Mouse (Mus musculus) embryo, embryonic 10 days (tissue): Measurements from ENCODE around the gene Rnf167.

Source experiments
- DNase-seq: peaks from one replicate; pipeline ENCODE4 v3.0.0-alpha.2; 2015; ENCODE audit warnings: low spot score

Rnf167 gene

DNA sequence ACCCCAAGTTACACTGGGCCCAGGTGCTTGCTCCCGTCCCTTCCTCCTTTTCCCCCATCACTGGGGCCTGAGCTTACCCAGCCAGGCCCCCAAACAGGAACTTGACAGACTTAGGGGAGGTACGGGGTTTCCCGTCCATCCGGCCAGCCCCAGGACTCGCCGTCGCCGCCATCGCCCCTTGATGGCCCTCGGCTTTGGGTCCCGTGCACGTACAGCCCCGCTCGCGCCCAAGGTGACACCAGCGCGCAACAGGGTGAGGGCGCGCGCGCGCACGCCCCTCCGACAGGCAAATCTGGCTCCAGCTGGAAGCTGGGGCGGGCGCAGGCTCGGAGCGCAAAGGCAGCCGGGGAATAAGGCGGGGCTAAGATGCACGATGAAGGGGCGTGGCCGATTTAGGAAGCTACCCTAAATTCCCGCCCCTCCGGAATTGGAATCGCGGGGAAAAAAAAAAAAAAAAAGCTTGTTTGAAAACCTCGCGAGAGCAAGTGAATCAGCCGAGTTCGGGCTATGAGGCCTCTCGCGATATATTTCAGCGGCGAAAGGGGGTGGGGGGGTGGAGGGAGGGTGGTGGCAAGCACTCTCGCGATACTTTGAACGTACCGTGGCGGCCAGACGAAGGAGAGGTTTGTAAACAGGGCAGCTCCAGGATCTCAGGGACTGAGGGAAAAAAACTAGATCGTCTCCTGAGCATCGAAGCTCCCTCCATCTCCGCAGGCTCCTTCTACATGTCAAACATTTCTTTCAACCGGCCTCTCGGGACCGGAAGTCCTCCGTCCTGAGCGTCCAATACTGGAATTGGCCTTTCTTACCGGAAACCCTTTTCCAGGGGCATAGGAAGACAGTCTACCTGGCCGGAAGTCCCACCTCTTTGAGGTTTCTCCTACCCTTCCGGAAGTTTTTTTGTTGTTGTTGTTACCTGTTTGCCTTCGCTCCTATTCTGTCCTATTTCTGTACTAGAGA lies at the start of gene Rnf167, which contains the start of gene Slc25a11:
Rnf167 (plus strand) TSS at position 545 of the 960 bp plus-strand sequence.
Slc25a11 (minus strand) TSS at position 789 of the 960 bp plus-strand sequence.
- DNase-seq, result peak; percentile 100

DNA sequence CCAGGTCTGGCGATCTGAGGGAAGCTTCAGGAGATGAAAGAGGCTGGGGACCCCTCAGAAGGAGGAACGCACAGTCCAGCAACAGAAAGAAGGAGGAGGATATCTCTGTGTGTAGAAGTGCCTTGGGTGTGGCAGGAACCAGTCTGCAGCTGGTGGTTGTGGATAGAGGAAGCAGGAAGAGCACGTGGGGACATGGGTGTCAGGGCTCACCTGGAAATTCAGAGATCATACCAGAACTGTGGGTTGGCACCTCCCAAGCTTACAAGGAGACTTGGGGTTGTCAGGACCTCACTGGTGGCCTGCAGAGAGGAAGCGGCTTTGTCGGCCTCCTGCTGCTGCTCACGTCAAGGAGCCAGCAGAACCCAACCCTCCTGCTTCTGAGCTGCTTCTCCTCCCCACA lies 49.7 kb upstream of the Rnf167 start:
- no peak for DNase-seq

DNA sequence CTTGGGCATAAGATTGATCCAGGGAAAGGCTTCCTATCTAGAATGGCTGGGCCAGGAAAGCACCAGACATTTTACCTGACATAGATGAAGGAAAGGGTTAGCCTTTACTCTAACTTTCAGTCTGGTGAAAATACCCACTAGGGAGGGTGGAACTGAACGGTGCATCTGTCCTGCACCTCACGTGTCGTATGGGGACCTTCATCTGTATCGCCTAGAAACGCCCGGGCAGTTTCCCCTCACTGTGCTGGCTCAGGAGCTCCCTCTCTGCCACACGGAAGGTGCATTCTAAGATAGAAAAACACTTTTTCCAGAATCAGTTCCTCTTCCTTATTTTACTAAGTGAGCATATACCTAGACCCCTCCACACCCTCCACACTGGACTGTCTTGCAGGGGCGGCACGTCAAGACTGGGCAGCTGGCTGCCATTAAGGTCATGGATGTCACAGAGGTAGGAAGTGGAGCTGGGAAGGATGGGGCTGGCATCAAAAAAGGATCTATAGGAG lies 48.5 kb upstream of the Rnf167 start:
- DNase-seq, result no peak

DNA sequence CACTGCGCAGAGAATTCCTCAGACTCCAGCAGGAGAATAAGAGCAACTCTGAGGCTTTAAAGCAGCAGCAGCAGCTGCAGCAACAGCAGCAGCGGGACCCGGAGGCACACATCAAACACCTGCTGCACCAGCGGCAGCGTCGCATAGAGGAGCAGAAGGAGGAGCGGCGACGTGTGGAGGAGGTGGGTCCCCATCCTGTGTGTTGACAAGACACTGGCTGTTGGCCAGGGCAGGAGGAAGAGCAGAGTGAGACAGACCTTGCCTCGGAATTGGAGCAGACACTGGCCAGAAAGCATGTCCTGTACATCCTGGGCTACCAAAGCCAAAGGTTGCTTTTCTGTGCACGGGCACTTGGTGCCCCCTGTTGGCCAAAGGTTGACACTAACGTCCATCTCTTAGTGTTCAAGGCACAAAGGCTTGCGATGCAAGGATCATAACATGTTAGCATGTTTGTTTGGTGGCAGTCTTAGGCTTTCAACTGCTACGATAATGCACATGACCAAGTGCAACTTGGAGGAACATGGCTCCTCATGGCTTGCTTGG lies 41.9 kb upstream of the Rnf167 start:
- peak; percentile 86 for DNase-seq

DNA sequence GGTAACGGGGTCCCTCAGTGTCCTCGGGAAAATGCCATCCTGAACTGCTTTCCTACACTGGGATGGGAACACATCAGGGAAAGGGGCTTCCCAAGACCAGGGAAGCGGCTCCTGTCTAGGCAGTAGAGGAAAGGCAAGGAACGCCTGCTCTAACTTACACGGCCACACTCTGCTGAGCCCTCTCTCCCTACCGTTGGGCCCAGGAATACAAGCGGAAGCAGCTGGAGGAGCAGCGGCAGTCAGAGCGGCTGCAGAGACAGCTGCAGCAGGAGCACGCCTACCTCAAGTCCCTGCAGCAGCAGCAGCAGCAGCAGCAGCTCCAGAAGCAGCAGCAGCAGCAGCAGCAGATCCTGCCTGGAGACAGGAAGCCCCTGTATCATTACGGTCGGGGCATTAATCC lies 40.3 kb upstream of the Rnf167 start:
- DNase-seq, result no peak

DNA sequence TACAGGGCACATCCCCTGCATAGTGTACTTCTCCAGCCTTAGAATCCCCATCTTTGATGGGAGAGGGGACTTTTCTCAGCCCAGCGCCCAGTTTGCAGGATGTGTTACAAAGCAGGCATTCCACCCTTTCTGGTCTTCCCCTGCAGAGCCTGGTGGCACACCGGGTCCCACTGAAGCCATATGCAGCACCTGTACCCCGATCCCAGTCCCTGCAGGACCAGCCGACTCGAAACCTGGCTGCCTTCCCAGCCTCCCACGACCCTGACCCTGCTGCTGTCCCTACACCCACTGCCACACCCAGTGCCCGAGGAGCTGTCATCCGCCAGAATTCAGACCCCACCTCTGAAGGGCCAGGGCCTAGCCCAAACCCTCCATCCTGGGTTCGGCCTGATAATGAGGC lies 39.4 kb upstream of the Rnf167 start:
- no peak for DNase-seq

DNA sequence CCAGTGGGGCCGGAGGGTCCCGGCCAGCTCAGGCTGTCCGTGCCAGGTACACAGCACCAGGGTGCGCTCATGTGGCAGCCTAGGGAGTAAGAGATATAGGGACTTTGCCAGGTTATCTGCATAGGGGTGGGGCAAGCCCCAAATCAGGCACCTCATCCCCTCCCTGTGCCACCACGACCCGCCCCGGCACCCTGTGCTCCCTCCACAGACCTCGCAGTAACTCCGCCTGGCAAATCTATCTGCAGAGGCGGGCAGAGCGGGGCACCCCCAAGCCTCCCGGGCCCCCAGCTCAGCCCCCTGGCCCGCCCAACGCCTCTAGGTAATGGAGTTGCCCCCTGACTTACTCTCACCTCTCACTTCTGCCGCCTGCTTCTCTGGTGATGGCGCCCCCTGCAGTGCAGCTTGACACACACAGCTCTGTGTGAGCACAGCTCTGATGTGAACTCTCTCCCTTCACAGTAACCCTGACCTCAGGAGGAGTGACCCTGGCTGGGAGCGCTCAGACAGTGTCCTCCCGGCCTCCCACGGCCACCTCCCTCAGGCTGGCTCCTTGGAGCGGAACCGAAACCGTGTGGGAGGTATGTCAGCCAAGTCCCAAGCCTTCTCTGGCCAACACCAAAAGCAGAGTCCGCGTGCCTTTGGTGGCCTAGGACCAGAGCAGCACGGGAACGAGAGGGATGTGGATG lies 38.5 kb upstream of the Rnf167 start:
- DNase-seq, result peak; percentile 18

DNA sequence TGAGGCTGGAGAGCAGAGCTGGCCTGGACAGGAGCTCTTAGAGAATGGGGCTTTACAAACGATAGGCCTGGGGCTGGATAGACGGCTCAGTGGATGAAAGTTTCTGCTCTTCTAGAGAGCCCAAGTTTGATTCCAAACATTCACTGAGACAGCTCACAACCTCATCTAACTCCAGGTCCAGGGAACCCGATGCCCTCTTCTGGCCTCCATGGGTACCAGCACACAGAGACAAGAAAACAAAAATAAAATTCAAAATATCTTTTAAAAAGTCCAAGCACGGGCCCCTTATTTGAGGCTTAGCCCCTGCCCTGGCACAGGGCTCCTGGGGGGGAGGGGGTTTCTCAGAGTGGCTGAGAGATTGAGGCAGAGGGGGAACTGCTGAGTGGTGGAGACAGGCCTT lies 36.3 kb upstream of the Rnf167 start:
- DNase-seq, result no peak

DNA sequence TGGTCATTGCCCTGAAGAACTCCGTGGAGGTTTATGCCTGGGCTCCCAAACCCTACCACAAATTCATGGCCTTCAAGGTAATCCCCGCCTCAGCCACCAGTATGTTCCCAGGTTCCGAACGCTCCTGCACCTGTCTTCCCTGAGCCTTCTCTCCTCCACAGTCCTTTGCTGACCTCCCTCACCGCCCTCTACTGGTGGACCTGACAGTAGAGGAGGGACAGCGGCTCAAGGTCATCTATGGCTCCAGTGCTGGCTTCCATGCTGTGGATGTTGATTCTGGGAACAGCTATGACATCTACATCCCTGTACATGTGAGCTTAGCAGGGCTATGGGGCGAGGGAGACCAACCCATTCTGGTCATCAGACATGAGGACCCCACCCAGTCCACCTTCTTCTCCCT lies 34.5 kb upstream of the Rnf167 start:
- no peak for DNase-seq

DNA sequence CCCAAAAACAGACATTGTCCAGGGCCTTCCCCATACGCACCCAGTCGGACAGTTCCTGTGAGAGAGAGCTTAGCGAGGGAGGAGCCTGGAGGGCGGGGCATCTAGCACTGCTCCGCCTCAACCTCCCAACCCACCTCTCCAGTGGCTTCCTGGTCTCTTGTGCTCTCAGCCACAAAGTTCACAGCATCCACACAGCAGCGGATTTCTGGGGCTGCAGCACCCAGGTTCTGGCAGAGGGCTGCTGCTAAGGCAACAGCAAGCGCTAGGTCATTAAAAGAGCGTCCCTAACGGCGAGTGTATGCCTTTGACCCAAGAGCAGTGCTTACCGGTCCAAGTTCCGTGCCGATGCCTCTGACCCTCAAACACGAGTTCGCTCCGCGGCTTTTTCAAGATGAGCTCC lies 32.0 kb upstream of the Rnf167 start:
- DNase-seq, result peak; percentile 82

DNA sequence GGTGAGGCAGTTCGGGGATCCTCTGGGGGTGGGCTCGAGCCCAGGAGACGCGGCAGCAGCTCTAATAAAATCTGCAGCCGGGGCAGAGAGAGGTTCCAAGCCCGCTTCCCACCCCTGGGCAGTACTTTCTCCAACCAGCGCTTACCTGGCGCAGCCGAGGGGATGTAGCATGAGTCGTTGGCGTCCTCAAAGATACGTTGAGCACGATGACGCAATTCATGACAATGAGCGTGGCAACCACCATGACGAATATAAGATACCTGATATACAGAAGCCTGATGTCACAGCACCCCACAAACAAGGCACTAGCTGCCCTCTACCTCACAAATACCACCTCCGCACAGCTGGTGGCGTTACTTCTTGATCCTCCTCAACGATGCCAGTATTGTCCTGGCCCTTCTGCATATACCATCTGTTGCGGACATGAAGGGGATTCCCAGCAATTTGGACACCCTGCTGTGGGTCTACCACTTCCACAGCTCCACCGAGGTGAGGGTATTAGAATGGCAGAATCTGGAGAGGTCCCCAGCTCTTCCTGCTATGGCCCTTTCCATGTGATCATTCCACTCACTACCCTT lies 31.4 kb upstream of the Rnf167 start, which contains the start of gene 4930544D05Rik:
4930544D05Rik (plus strand) TSS at position 333 of the 578 bp plus-strand sequence.
- peak; percentile 11 for DNase-seq

DNA sequence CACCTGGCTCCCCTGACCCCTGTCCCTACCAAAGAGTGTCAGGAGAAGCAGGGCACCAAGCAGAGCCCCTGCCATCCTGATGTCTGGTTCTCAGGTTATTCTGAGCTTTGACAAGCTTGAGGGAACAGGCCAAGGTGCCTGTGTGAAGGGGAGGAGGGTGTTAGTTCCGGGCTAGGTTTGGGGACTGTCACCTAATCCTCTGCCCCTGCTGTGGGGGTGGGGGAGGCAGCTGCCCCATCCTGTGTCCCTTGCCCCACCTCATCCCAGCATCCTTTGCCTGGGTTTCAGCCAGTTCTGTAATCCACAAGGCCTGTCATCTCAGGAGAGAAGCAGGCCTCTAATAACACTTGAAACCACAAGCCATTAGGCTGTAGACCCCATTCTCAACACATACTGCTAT lies 27.9 kb upstream of the Rnf167 start, which contains the start of gene Chrne:
Chrne (minus strand) TSS at position 116 of the 400 bp plus-strand sequence.
- no peak for DNase-seq

DNA sequence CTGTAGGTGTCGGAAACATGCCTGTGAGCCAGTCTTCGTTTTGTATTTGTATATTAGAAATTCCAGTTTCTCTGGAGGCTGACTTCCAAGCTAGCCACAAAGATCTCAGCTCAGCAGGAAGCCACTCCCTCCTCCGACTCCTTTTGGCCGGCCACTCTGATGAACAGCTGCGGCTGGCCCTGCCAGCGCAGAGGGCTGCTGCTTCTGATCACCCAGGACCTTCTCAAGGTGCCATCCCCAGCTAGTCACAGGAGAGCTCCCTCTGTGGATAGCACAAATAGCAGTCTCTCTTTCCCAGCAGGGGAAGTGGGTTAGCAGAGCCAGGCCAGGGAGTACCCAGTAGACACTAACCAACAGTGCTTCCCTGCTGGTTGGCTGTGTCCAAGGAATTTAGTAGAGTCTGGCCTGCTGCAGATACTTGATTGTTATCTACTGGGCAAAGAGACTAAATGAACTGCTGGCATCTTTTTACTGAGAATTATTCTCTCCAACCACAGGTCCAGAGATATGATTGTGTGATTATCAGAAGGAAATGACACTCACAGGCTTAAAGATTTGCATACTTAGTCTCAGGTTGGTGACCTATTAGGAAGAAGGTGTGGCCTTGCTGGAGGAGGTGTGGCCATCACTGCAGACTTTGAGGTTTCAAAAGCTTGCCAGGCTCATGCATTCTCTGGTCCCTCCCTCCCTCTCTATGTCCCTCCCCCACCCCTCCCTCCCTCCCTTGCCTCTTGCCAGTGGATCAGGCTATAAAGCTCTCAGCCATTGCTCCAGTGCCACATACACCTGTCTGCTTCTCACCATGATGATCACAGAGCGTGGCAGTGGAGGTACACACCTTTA lies 24.8 kb upstream of the Rnf167 start:
- DNase-seq, result no peak

DNA sequence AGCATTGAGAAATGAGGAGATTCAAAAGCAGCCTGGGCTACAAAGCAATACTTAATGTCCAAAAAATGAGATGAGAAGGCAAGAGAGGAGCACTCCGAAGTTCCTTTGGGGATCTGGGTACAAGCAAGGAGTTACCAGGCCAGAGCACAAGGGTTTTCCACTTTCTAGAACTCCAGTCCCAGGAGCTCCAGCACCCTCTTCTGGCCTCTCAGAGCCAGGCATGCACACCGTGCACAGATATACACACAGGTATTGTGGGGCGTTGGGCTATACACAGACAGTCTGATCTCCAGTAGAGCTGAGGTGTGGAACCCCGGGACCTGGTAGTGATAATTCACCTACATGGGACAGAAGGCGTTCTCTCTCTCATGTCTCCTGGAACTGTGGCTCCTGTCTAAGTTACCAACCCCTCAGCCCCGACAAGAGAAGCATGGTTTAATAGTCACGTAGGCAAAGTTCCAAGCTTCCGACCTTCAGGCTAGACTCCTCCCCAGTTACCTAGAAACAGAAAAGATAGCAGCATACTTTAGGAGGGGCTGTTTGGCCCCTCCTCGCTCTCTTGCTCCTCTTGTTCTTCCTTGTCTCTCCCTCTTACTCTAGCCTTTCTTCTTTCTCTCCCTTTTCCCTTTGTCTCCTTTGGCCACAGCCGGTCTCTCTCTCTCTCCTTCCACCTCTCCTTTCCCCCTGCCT lies 23.8 kb upstream of the Rnf167 start:
- no peak for DNase-seq

DNA sequence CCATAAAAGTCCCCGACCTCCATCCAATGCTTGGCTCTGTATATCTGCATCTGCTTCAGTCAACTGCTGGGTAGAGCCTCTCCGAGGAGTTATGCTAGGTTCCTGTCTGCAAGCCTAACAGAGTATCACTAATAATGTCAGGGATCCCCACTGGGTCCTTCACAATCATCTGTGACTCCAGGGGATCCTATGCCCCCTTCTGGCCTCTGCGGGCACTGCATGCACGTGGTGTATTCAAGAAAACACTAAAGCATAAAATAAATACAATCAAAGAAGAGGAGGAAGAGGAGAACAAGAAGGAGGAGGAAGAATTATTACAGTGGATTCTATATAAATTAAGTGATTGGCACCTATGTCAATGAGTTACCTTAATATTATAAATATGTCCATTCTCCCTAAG lies 21.6 kb upstream of the Rnf167 start:
- peak; percentile 70 for DNase-seq

DNA sequence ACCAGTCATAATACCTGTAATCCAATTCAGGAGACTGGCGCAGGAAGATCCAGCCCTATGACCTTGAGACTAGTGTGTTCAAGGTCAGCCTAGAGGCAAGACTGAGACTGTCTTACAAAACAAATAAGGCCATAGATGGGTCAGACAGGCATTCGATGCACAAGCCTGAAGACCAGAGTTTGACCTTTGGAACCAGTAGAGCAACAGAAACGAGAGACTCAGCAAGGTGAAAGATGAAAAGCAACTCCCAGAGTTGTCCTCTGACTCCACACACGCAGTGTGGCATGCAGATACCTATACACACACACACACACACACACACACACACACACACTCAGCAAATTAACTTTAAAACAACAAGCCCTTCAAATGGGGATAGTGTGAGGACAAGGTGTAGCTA lies 20.2 kb upstream of the Rnf167 start:
- no peak for DNase-seq

DNA sequence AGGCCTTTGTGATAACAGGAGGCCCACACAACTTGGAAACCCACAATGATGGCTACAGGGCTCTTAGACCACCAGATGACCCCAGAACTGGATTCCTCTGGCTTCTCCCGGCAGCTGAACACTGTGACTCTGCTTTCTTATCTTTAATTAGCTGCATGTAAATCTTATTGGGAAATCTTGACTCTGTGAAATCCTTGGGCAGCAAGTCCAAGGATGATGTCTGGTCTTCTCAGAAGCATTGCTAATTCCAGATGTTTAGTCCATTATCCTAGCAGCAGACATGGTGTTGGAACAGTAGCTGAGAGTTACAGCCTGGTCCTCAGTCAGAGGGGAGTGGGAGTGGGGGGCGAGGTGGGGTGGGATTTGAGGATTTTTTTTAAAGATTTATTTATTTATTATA lies 18.6 kb upstream of the Rnf167 start:
- no peak for DNase-seq

DNA sequence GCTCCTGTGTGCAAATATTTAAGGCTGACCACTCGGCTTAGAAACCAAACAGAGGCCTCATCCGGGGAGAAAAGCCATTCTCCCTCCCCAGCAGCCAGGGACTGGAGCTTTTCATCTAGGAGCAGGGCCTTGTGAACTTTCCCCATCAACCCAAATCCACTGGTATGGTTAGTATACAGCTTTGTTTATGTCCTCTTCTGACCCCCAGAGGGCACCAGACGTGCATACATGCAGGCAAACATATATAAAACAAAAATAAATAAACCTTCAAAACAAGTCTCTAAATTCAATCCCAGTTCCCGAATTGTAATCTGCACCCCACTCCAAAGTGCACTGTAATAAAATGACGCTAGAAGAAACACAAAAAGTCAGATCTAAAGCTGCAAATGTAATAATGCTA lies 17.5 kb upstream of the Rnf167 start:
- DNase-seq, result no peak

DNA sequence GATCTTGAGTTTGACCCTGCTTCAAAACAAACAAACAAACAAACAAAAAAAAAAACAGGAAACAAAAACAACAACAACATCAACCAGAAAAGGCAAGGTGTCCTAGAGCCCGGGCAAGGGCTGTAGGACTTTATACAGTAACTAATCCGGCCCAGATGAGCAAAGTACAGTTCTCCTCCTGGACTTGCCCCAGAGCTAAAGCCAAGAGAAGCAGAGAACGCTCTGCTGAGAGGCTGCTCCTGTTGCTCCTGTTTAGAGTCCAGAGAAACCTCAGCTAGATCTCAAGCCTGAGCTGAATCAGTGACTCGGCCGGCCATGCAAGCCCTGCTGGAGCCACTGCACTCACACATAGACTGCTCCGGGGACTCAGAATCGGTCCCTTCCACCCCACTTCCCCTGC lies 16.9 kb upstream of the Rnf167 start:
- no peak for DNase-seq

DNA sequence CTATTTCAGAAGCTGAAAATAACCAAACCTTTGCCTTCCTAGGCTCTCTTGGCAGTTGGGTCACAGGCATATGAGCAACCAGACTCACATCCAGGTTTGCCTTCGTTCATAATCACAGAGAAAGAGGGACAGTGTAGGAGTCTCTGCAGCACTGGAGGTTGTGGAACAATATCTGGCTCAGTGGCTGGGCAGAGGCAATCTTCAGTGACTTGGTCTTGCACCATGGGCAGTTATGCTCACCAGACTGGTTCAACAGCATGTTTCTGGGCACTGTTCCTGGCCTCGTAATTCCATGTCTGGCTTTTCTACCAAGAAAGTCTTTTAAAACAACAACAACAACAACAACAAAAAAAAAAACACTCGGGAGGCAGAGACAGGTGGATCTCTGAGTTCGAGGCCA lies 11.4 kb upstream of the Rnf167 start:
- no peak for DNase-seq

DNA sequence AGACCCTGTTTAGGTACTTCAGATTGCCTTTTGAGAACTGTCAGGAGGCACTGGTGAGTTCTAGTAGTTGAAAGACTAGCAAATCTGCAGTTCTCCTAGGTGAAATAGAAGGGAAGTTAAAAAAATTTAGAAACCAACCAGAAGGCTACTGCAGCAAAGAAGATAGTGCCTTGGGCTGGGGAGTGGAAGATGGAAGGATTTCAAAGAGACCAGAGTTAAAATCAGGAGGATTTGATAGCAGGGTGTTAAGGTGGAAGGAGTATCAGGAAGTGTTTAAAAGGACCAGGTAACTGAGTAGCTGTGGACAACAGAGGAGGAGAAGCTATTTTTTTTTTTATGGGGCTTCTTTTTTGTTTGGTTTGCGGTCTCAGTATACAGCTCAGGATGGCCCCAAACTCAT lies 9.3 kb upstream of the Rnf167 start:
- no peak for DNase-seq
